Mouse (Mus musculus) heart, embryonic 12.5 days (tissue): ENCODE measurements around the gene Tmem50a. TPM values are rescaled to one million over a fixed set of nuclear protein-coding genes. Genes with fewer than 3 reads are reported as not detected.

Experiments
- ATAC-seq: fragments of 200-750 bp; cut with Nextera tagmentation; 2 replicates; pipeline ENCODE4 v1.8.0; 2017; ENCODE audit warnings: moderate TSS enrichment, moderate library complexity; ENCODE audit not compliant: insufficient number of reproducible peaks, low FRiP score
- H3K27ac ChIP-seq: fragments of 300-500 bp; sonication (generic); 2 replicates; pipeline ENCODE4 v1.5.1; 2016; ENCODE audit warnings: mild to moderate bottlenecking, moderate library complexity; ENCODE audit not compliant: poor library complexity, severe bottlenecking
- H3K27me3 ChIP-seq: fragments of 300-500 bp; sonication (generic); replicated peaks from 2 replicates; pipeline ENCODE4 v1.6.1; 2016; ENCODE audit warnings: mild to moderate bottlenecking, moderate library complexity
- H3K36me3 ChIP-seq: fragments of 300-500 bp; sonication (generic); 2 replicates; pipeline ENCODE4 v1.6.1; 2016; ENCODE audit warnings: mild to moderate bottlenecking, moderate library complexity
- H3K4me1 ChIP-seq: fragments of 300-500 bp; sonication (generic); replicated peaks from 2 replicates; pipeline ENCODE4 v1.6.1; 2016; ENCODE audit warnings: mild to moderate bottlenecking
- H3K4me2 ChIP-seq: fragments of 300-500 bp; sonication (generic); 2 replicates; pipeline ENCODE4 v1.6.1; 2016; ENCODE audit warnings: mild to moderate bottlenecking, moderate library complexity
- H3K4me3 ChIP-seq: fragments of 300-500 bp; sonication (generic); 2 replicates; pipeline ENCODE4 v1.5.1; 2016; ENCODE audit warnings: mild to moderate bottlenecking
- H3K9ac ChIP-seq: fragments of 300-500 bp; sonication (generic); 2 replicates; pipeline ENCODE4 v1.6.1; 2016; ENCODE audit warnings: mild to moderate bottlenecking, moderate library complexity
- H3K9me3 ChIP-seq: fragments of 300-500 bp; sonication (generic); replicated peaks from 2 replicates; pipeline ENCODE4 v1.6.1; 2016; ENCODE audit warnings: mild to moderate bottlenecking, moderate library complexity
- WGBS: fragments of 180-500 bp; shearing (Covaris S2); methylation state at CpG from one replicate; pipeline ENCODE4 v1.1.7; 2016; 5-methylcytosine and 5-hydroxymethylcytosine counted together
- polyA plus RNA-seq: library from polyadenylated mRNA; unstranded; fragments of >200 nt; fragmentation: Nextera tagmentation; extraction: Ambion mirVana; gene quantifications from 2 replicates; pipeline ENCODE4 v1.2.1, GENCODE M21; 2016

Tmem50a gene
- polyA plus RNA-seq, 1 experiment from 2014 or later: 145 TPM

DNA sequence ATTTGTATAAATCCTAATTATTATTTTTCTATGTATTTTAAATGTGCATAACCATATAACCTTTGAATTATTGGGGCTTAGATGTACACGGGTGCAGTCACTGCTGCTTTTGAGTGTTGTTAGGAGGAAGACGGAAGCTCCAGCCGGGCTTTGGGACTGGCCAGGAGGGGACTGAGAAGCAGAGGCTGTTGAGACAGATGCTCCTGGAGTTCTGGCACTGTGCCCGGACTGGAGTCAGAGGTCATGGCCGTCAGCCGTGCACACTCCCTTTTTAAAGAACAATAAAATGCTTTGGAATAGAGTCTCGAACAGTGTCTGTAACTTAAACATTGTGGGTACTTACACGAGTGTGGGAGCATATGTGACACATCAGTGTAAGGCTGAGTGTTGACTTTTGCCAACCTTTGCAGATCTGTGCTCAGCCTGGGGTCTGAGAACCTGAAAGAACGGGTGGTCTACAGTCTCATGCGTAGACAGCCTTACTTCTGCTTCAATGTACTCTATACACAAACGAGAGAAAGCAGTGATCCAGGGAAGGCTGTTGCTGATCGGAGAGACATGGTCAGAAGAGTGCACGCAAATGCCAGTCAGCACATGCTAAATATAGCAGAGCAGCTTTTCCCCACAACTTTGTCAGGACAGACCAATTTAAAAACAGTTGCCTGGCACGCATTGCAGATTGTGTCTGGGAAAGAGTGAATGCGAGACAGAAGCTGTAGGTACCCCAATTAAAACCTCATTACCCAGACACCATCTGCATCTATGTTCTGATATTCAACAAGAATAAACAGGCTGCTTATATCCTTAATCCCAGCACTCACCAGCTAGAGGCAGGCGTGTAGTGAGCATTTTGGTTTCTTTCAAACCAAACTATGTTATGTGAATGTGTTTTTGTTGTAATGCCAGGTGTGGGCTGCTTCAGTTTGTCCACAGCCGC lies 22.7 kb upstream of the Tmem50a start:
- Histone ChIP-seq H3K4me3 (no peak overlapping the region), H3K4me1 (peaks cover 25% of the 10 kb centered on the region), H3K36me3 (peaks cover 48% of the 10 kb centered on the region), H3K9ac (peak overlapping the region; percentile 43), H3K27ac (peak overlapping the region; percentile 88), H3K27me3 (peaks cover 16% of the 10 kb centered on the region), H3K4me2 (peak overlapping the region; percentile 51), H3K9me3 (peaks cover 2% of the 10 kb centered on the region; the same call in 1 of the 2 replicates)
- peak; percentile 52; the same call in 1 of the 2 replicates for ATAC-seq
- WGBS: 38% methylated on average over 17 of the region's 17 CpGs

DNA sequence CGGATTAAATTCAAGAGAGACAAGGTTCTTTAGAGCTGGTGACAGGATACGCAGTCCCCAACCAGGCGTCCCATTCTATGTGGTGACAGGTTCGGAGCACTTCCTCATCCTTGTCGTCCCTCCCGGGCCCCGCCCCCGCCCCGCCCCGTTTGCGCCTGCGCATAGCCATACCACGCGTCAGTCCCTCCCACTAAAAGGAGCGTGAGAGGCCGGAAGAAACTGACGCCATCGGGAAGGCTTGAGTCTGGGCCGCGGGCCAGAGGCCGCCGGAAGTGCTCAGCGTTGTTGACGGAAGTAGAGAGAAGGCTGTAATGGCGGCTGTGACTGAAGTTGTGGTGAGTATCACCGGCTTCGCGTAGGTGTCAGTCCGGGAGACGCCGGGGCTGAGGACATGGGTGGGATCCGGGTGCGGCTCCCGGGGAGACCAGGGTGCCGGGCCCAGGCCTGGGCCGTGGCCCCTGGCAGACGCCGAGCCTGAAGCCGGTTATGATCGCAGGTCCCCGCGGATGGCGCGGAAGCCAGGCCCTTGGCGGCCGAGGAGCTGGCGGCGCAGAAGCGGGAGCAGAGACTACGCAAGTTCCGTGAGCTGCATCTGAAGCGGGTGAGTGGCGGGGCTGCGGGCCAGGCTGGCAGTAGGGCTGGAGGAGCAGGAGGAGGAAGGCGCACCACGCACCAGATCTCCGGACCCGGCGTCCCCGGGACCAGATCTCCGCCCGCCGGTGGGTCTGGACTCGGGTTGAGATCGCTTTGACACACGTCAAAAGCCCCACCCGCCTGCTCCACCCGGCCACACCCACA lies 16.1 kb upstream of the Tmem50a start, which contains the start of gene Syf2:
TSS of gene Syf2 (plus strand) at position 215 of the 798 bp plus-strand sequence.
- Histone ChIP-seq H3K4me1 (peaks cover 17% of the 10 kb centered on the region), H3K4me2 (peak within 1 kb of the TSS; percentile 95), H3K4me3 (peak within 1 kb of the TSS; percentile 96), H3K9me3 (no peaks in the 10 kb centered on the region), H3K27ac (peak within 1 kb of the TSS; percentile 65), H3K36me3 (peaks cover 61% of the 10 kb centered on the region), H3K9ac (peak within 1 kb of the TSS; percentile 89), H3K27me3 (no peaks in the 10 kb centered on the region)
- WGBS: under 1% methylated on average over 68 of the region's 68 CpGs
- ATAC-seq: peak; percentile 96

GRCm38 (mm10) chr4:134930190-134930589 lies 15.4 kb upstream of the Tmem50a start:
- H3K4me2 ChIP-seq: peak overlapping the region; percentile 95
- no peaks in the 10 kb centered on the region for H3K9me3 ChIP-seq
- peak overlapping the region; percentile 96 for H3K4me3 ChIP-seq
- peaks cover 23% of the 10 kb centered on the region for H3K4me1 ChIP-seq
- 23% methylated on average over 9 of the region's 9 CpGs for WGBS
- H3K36me3 ChIP-seq: peaks cover 61% of the 10 kb centered on the region
- ATAC-seq: no peak
- H3K27ac ChIP-seq: 0 out of 2 replicates have a peak overlapping the region, but pooled peaks have one; percentile 28
- peak overlapping the region; percentile 45; the same call in 1 of the 2 replicates for H3K9ac ChIP-seq
- no peaks in the 10 kb centered on the region for H3K27me3 ChIP-seq

GRCm38 (mm10) chr4:134929536-134929935 lies 14.7 kb upstream of the Tmem50a start:
- H3K9ac ChIP-seq: no peak overlapping the region
- H3K4me1 ChIP-seq: peaks cover 24% of the 10 kb centered on the region
- no peak overlapping the region; the same call in 1 of the 2 replicates for H3K27ac ChIP-seq
- peaks cover 56% of the 10 kb centered on the region for H3K36me3 ChIP-seq
- H3K27me3 ChIP-seq: no peaks in the 10 kb centered on the region
- no peak for ATAC-seq
- no peak overlapping the region for H3K4me2 ChIP-seq
- no peaks in the 10 kb centered on the region for H3K9me3 ChIP-seq
- H3K4me3 ChIP-seq: no peak overlapping the region
- WGBS: 75% methylated on average over 4 of the region's 4 CpGs

GRCm38 (mm10) chr4:134928464-134928836 lies 13.6 kb upstream of the Tmem50a start:
- no peak for ATAC-seq
- Histone ChIP-seq H3K9ac (no peak overlapping the region), H3K4me1 (peaks cover 24% of the 10 kb centered on the region), H3K9me3 (no peaks in the 10 kb centered on the region), H3K27me3 (no peaks in the 10 kb centered on the region), H3K4me3 (no peak overlapping the region), H3K27ac (no peak overlapping the region), H3K36me3 (peaks cover 45% of the 10 kb centered on the region), H3K4me2 (no peak overlapping the region)
- WGBS: 83% methylated on average over 1 of the region's 1 CpGs

DNA sequence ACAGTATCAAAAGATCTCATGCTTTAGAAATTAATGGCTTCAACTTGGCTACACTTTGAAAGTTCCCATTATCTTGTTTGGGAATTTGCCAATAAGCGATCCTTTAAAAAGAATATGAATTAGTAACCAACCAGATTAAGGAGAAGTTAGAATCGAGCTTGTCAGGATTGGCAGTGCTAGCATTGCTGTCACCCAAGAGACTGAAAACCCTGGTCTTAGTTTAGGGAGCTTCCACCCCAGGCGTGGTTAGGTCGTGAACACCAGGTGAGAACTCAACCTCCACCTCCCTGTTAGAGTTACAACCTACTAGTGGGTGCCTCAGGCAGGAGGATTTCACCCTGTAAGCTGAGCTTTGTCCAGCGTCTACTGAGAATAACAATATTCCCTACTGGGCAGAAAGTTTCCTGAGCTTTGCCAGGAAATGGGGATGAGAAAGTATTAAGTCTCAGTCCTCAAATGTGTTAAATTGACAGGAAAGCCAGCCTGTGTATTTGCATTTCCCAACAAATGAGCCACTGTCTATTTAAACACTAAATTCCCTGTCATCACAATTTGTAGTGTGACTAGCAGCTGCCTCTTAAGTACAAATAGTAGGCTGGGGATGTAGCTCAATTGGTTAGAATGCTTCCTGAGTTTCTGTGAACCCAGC lies 13.1 kb upstream of the Tmem50a start:
- Histone ChIP-seq H3K36me3 (peaks cover 41% of the 10 kb centered on the region), H3K4me2 (no peak overlapping the region), H3K9ac (no peak overlapping the region), H3K4me3 (no peak overlapping the region), H3K27me3 (no peaks in the 10 kb centered on the region), H3K27ac (no peak overlapping the region), H3K9me3 (no peaks in the 10 kb centered on the region), H3K4me1 (peaks cover 24% of the 10 kb centered on the region)
- 73% methylated on average over 5 of the region's 5 CpGs for WGBS
- ATAC-seq: no peak

DNA sequence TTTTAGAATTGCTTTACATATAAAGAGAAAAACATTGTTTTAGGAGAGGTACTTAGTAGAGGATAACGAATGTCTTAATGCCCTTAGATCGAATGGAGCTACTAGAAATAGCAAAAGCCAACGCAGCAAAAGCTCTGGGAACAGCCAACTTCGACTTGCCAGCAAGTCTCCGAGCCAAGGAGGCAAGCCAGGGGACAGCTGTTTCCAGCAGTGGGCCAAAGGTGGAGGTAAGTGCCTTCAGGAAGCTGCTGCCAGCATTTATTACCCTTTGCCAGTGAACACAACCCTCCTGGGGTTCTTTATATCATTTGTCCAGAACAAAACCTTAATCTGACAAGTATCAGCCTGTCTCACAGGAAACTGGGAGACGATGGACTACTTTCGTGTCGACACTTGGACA lies 10.4 kb upstream of the Tmem50a start:
- no peaks in the 10 kb centered on the region for H3K9me3 ChIP-seq
- H3K4me1 ChIP-seq: peaks cover 22% of the 10 kb centered on the region
- peak overlapping the region; percentile 77 for H3K9ac ChIP-seq
- H3K4me2 ChIP-seq: peak overlapping the region; percentile 88
- H3K4me3 ChIP-seq: peak overlapping the region; percentile 47
- no peak for ATAC-seq
- H3K27ac ChIP-seq: no peak overlapping the region
- 74% methylated on average over 8 of the region's 8 CpGs for WGBS
- H3K36me3 ChIP-seq: peaks cover 34% of the 10 kb centered on the region
- H3K27me3 ChIP-seq: no peaks in the 10 kb centered on the region

- no peaks in the 10 kb centered on the region for H3K27me3 ChIP-seq
- H3K9ac ChIP-seq: peak overlapping the region; percentile 97
- under 1% methylated on average over 75 of the region's 75 CpGs for WGBS
- peak overlapping the region; percentile 81 for H3K4me3 ChIP-seq
- peaks cover 34% of the 10 kb centered on the region for H3K36me3 ChIP-seq
- peaks cover 18% of the 10 kb centered on the region for H3K4me1 ChIP-seq
- ATAC-seq: peak; percentile 70
- peak overlapping the region; percentile 96 for H3K27ac ChIP-seq
- H3K4me2 ChIP-seq: peak overlapping the region; percentile 88
- no peaks in the 10 kb centered on the region for H3K9me3 ChIP-seq
Observed at GRCm38 (mm10) chr4:134924019-134924741, 9.4 kb upstream of the Tmem50a start.

DNA sequence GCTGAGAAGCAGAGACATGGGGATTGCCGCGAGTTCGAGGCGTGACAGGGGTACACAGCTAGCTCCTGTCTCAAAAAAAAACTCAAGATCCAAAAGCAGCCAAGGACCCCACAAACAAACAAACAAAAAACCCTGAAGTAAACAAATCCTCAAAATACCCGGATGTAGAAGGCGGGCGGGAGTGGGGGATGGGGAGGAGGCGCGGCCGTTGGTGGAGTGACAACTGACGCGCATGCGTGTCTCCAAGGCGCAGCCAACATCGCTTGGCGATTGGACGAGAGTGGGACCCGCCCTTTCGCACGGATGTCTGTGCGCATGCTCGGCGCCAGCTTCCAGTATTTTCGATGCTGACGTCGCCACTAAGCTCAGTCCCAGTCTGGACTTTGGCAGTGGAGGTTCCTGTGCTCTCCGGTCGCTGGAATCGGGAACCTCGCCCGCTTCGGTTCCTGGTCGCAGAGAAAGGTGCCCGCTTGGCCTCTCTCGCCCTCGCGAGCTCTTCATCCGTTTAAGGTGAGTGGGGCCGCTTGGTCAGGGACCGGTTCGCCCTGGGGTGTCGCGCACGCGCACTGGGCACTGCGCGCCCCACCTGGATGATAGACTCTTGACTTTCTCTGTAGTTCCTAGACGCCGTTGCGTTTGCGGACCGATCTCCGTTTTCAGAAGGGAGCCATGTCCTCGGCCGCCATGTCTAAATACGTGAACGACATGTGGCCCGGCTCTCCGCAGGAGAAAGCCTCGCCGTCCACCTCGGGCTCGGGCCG lies 8.6 kb upstream of the Tmem50a start, which contains the start of gene Rsrp1:
TSS of gene Rsrp1 (plus strand) at position 335 of the 761 bp plus-strand sequence.
- Histone ChIP-seq H3K9me3 (no peaks in the 10 kb centered on the region), H3K27me3 (no peaks in the 10 kb centered on the region), H3K27ac (peak within 1 kb of the TSS; percentile 96), H3K4me2 (peak within 1 kb of the TSS; percentile 88), H3K9ac (peak within 1 kb of the TSS; percentile 97), H3K4me3 (peak within 1 kb of the TSS; percentile 81), H3K4me1 (peaks cover 18% of the 10 kb centered on the region), H3K36me3 (peaks cover 31% of the 10 kb centered on the region)
- under 1% methylated on average over 64 of the region's 64 CpGs for WGBS
- ATAC-seq: peak; percentile 92

DNA sequence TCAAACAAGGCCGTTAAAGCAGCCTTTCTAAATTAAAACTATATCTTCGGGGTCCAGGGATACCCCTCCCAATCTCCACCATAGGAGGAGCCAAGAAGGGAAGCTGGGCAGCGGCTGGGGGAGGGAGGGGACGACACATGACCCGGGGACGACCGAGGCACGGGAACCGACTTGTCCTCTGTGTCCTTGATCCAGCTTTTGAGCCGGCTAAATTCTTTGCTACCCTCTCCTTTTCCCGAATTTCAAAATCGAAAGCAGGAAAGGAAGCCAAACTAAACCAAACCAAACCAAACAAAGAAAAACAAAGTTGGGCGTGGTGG lies 8.1 kb upstream of the Tmem50a start:
- Histone ChIP-seq H3K4me2 (peak overlapping the region; percentile 73), H3K9ac (peak overlapping the region; percentile 65), H3K9me3 (no peaks in the 10 kb centered on the region), H3K27ac (peak overlapping the region; percentile 81), H3K4me3 (peak overlapping the region; percentile 81), H3K4me1 (peaks cover 21% of the 10 kb centered on the region), H3K27me3 (no peaks in the 10 kb centered on the region), H3K36me3 (peaks cover 25% of the 10 kb centered on the region)
- 0% methylated on average over 13 of the region's 13 CpGs for WGBS
- peak; percentile 72 for ATAC-seq
